Mouse (Mus musculus): ENCODE measurements at regions not wholly inside any gene's neighbourhood (a gene's known extent, or its start where the extent isn't known, plus 50 kb on each side); places are given as distances from the start of the nearest gene placed in this dataset.

- Histone ChIP-seq H3K36me3 (ENCODE audit: control insufficient read depth, insufficient read depth, low read length) (peaks cover 2% of the 10 kb centered on the region; the same call in 1 of the 2 replicates), H3K9ac (ENCODE audit: low read depth, low read length) (no peak overlapping the region), H3K79me2 (replicated peaks; ENCODE audit: control insufficient read depth, insufficient read depth, low read length) (no peaks in the 10 kb centered on the region), H3K27me3 (ENCODE audit: control insufficient read depth, insufficient read depth, low read length) (no peaks in the 10 kb centered on the region), H3K4me1 (ENCODE audit: control insufficient read depth, insufficient read depth, low read length) (peaks cover 2% of the 10 kb centered on the region; the same call in 1 of the 2 replicates), H3K27ac (no peak overlapping the region), H3K4me3 (no peak overlapping the region)
- intact Hi-C loops (cut with DNase I): loop anchor here (5.0 kb wide), 1 partner anchor 95 kb away; no protein-coding TSS in a partner anchor
- WGBS: 98% methylated on average over 5 of the region's 5 CpGs
- TF ChIP-seq POLR2A (IDR thresholded peaks at IDR 0.05; ENCODE audit: insufficient read depth, low read depth, low read length) (no peak), EP300 (IDR thresholded peaks at IDR 0.05; ENCODE audit: insufficient read depth, low read depth, low read length) (no peak), CTCF (IDR thresholded peaks at IDR 0.05) (no peak)
- no peak for DNase-seq
Measured at GRCm38 (mm10) chr10:96237572-96238130, 101.2 kb downstream of the Gm5426 start.

- peaks cover 2% of the 10 kb centered on the region; the same call in 1 of the 2 replicates for H3K36me3 ChIP-seq (ENCODE audit: control insufficient read depth, insufficient read depth, low read length)
- no peak overlapping the region for H3K4me3 ChIP-seq
- no peak overlapping the region for H3K9ac ChIP-seq (ENCODE audit: low read depth, low read length)
- no peaks in the 10 kb centered on the region for H3K27me3 ChIP-seq (ENCODE audit: control insufficient read depth, insufficient read depth, low read length)
- peaks cover 2% of the 10 kb centered on the region; the same call in 1 of the 2 replicates for H3K4me1 ChIP-seq (ENCODE audit: control insufficient read depth, insufficient read depth, low read length)
- intact Hi-C loops (cut with DNase I): loop anchor here (5.0 kb wide), 1 partner anchor 94 kb away; no protein-coding TSS in a partner anchor
- no peaks in the 10 kb centered on the region for H3K79me2 ChIP-seq (replicated peaks; ENCODE audit: control insufficient read depth, insufficient read depth, low read length)
- 50% methylated on average over 4 of the region's 4 CpGs for WGBS
- peak overlapping the region; percentile 8 for H3K27ac ChIP-seq
- no peak for TF ChIP-seq POLR2A (IDR thresholded peaks at IDR 0.05; ENCODE audit: insufficient read depth, low read depth, low read length)
- TF ChIP-seq CTCF (IDR thresholded peaks at IDR 0.05): no peak
- TF ChIP-seq EP300 (IDR thresholded peaks at IDR 0.05; ENCODE audit: insufficient read depth, low read depth, low read length): no peak
- peak in 1 of 2 experiments; percentile 21 for DNase-seq
Measured at GRCm38 (mm10) chr10:96238251-96238650, 101.8 kb downstream of the Gm5426 start.

- intact Hi-C loops (cut with DNase I): loop anchor here (5.0 kb wide), 1 partner anchor 93 kb away; no protein-coding TSS in a partner anchor
- 48% methylated on average over 3 of the region's 3 CpGs for whole genome bisulfite sequencing
- TF ChIP-seq CTCF (IDR thresholded peaks at IDR 0.05): no peak
- no peak for TF ChIP-seq EP300 (IDR thresholded peaks at IDR 0.05; ENCODE audit: insufficient read depth, low read depth, low read length)
- no peak for TF ChIP-seq POLR2A (IDR thresholded peaks at IDR 0.05; ENCODE audit: insufficient read depth, low read depth, low read length)
- no peak overlapping the region for H3K4me3 ChIP-seq
- peak overlapping the region; percentile 38 for H3K27ac ChIP-seq
- no peaks in the 10 kb centered on the region for H3K79me2 ChIP-seq (replicated peaks; ENCODE audit: control insufficient read depth, insufficient read depth, low read length)
- no peaks in the 10 kb centered on the region for H3K27me3 ChIP-seq (ENCODE audit: control insufficient read depth, insufficient read depth, low read length)
- no peak overlapping the region for H3K9ac ChIP-seq (ENCODE audit: low read depth, low read length)
- peaks cover 2% of the 10 kb centered on the region; the same call in 1 of the 2 replicates for H3K4me1 ChIP-seq (ENCODE audit: control insufficient read depth, insufficient read depth, low read length)
- peak in 1 of 2 experiments; percentile 33 for DNase-seq
- peaks cover 2% of the 10 kb centered on the region; the same call in 1 of the 2 replicates for H3K36me3 ChIP-seq (ENCODE audit: control insufficient read depth, insufficient read depth, low read length)
Measured at GRCm38 (mm10) chr10:96238850-96239249, 102.4 kb downstream of the Gm5426 start.

GRCm38 (mm10) chr10:96240591-96240990 lies 104.2 kb downstream of the Gm5426 start:
- Histone ChIP-seq H3K27me3 (ENCODE audit: control insufficient read depth, insufficient read depth, low read length) (no peaks in the 10 kb centered on the region), H3K4me3 (no peak overlapping the region), H3K36me3 (ENCODE audit: control insufficient read depth, insufficient read depth, low read length) (peaks cover 2% of the 10 kb centered on the region; the same call in 1 of the 2 replicates), H3K4me1 (ENCODE audit: control insufficient read depth, insufficient read depth, low read length) (peaks cover 3% of the 10 kb centered on the region), H3K79me2 (replicated peaks; ENCODE audit: control insufficient read depth, insufficient read depth, low read length) (no peaks in the 10 kb centered on the region), H3K27ac (no peak overlapping the region), H3K9ac (ENCODE audit: low read depth, low read length) (no peak overlapping the region)
- intact Hi-C loops (cut with DNase I): no loop called here
- DNase-seq: no peak
- WGBS: 85% methylated on average over 4 of the region's 4 CpGs
- no peak for TF ChIP-seq EP300 (IDR thresholded peaks at IDR 0.05; ENCODE audit: insufficient read depth, low read depth, low read length)
- no peak for TF ChIP-seq CTCF (IDR thresholded peaks at IDR 0.05)
- no peak for TF ChIP-seq POLR2A (IDR thresholded peaks at IDR 0.05; ENCODE audit: insufficient read depth, low read depth, low read length)

GRCm38 (mm10) chr10:96253671-96254070 lies 117.3 kb downstream of the Gm5426 start:
- no peak for DNase-seq
- Histone ChIP-seq H3K4me3 (no peak overlapping the region), H3K27me3 (ENCODE audit: control insufficient read depth, insufficient read depth, low read length) (no peaks in the 10 kb centered on the region), H3K36me3 (ENCODE audit: control insufficient read depth, insufficient read depth, low read length) (peaks cover 2% of the 10 kb centered on the region; the same call in 1 of the 2 replicates), H3K4me1 (ENCODE audit: control insufficient read depth, insufficient read depth, low read length) (no peaks in the 10 kb centered on the region; the same call in none of the 2 replicates), H3K27ac (no peak overlapping the region), H3K9ac (ENCODE audit: low read depth, low read length) (no peak overlapping the region), H3K79me2 (replicated peaks; ENCODE audit: control insufficient read depth, insufficient read depth, low read length) (no peaks in the 10 kb centered on the region)
- TF ChIP-seq CTCF (IDR thresholded peaks at IDR 0.05) (no peak), POLR2A (IDR thresholded peaks at IDR 0.05; ENCODE audit: insufficient read depth, low read depth, low read length) (no peak), EP300 (IDR thresholded peaks at IDR 0.05; ENCODE audit: insufficient read depth, low read depth, low read length) (no peak)
- intact Hi-C loops (cut with DNase I): no loop called here

- Histone ChIP-seq H3K4me1 (ENCODE audit: control insufficient read depth, insufficient read depth, low read length) (no peaks in the 10 kb centered on the region; the same call in none of the 2 replicates), H3K36me3 (ENCODE audit: control insufficient read depth, insufficient read depth, low read length) (peaks cover 2% of the 10 kb centered on the region; the same call in 1 of the 2 replicates), H3K4me3 (no peak overlapping the region), H3K79me2 (replicated peaks; ENCODE audit: control insufficient read depth, insufficient read depth, low read length) (no peaks in the 10 kb centered on the region), H3K27ac (no peak overlapping the region), H3K27me3 (ENCODE audit: control insufficient read depth, insufficient read depth, low read length) (no peaks in the 10 kb centered on the region), H3K9ac (ENCODE audit: low read depth, low read length) (no peak overlapping the region)
- DNase-seq: no peak
- intact Hi-C loops (cut with DNase I): no loop called here
- 82% methylated on average over 2 of the region's 2 CpGs for WGBS
- no peak for TF ChIP-seq EP300 (IDR thresholded peaks at IDR 0.05; ENCODE audit: insufficient read depth, low read depth, low read length)
- TF ChIP-seq CTCF (IDR thresholded peaks at IDR 0.05): no peak
- TF ChIP-seq POLR2A (IDR thresholded peaks at IDR 0.05; ENCODE audit: insufficient read depth, low read depth, low read length): no peak
Measured at GRCm38 (mm10) chr10:96254250-96254862, 118.0 kb downstream of the Gm5426 start.

Data from heart, adult 2 months (tissue).